In genomic region chr5:105666930-105667329, GRCm38 (mm10) we compare ENCODE assay signal across 22 mouse cellular contexts.
"Had no signal": no experiment of that assay in that cellular context is flagged by ENCODE, and none has a peak within 500 bp of the region (broad histone marks: within the 10 kb centered on the region; RNA-seq: fewer than 3 reads in every experiment).

No protein-coding gene starts in this region.

- H3K9ac ChIP-seq: heart, embryonic 12.5 days; hindbrain, embryonic 12.5 days; hindbrain, embryonic 14.5 days; intestine, embryonic 15.5 days; limb, embryonic 12.5 days had no signal

- H3K27ac ChIP-seq: gastrocnemius, adult 2 months; heart, embryonic 10.5 days; hindbrain, embryonic 10.5 days; hindbrain, embryonic 12.5 days; hindbrain, embryonic 14.5 days; intestine, embryonic 15.5 days; layer of hippocampus, adult 2 months; left cerebral cortex, adult 2 months; limb, embryonic 10.5 days; limb, embryonic 12.5 days had no signal

- H3K4me1 ChIP-seq: hindbrain, embryonic 10.5 days; hindbrain, embryonic 12.5 days; intestine, embryonic 15.5 days; limb, embryonic 10.5 days; limb, embryonic 12.5 days had no signal

- ATAC-seq: hindbrain, embryonic 16.5 days; inflammation-experienced regulatory T-cells, adult 6 months; intestine, embryonic 15.5 days; intestine, postnatal 0 days had no signal

- H3K4me3 ChIP-seq: gastrocnemius, adult 2 months; heart, embryonic 10.5 days; heart, embryonic 12.5 days; hindbrain, embryonic 10.5 days; hindbrain, embryonic 12.5 days; intestine, embryonic 15.5 days; layer of hippocampus, adult 2 months; left cerebral cortex, adult 2 months; limb, embryonic 10.5 days; limb, embryonic 12.5 days had no signal

- H3K9me3 ChIP-seq: heart, embryonic 10.5 days; heart, embryonic 12.5 days; hindbrain, embryonic 10.5 days; hindbrain, embryonic 12.5 days; intestine, embryonic 15.5 days; limb, embryonic 10.5 days; limb, embryonic 12.5 days had no signal

- H3K4me2 ChIP-seq: heart, embryonic 12.5 days; hindbrain, embryonic 12.5 days; hindbrain, embryonic 14.5 days; intestine, embryonic 15.5 days; limb, embryonic 12.5 days had no signal

- H3K36me3 ChIP-seq: heart, embryonic 10.5 days; heart, embryonic 12.5 days; hindbrain, embryonic 10.5 days; hindbrain, embryonic 12.5 days; intestine, embryonic 15.5 days; limb, embryonic 10.5 days; limb, embryonic 12.5 days had no signal

- H3K27me3 ChIP-seq: heart, embryonic 12.5 days; hindbrain, embryonic 12.5 days; intestine, embryonic 15.5 days; limb, embryonic 12.5 days had no signal

- DNase-seq: gastrocnemius, adult 2 months; gastrocnemius, postnatal 10 days; gastrocnemius, postnatal 25 days; heart, adult 18-20 months; kidney, adult 18-20 months; kidney, adult 8-10 months; kidney, postnatal 10 days; kidney, postnatal 25 days; kidney, postnatal 4 days had no signal
